Mouse (Mus musculus) neural tube, embryonic 11.5 days (tissue): Measurements from ENCODE around the gene Gm39566. TPM values are rescaled to one million over a fixed set of nuclear protein-coding genes. Genes with fewer than 3 reads are reported as not detected.
A peak's percentile ranks its signal among the peaks of the same experiment; 100 is the strongest.

Source experiments
- ATAC-seq: fragments of 200-750 bp; cut with Nextera tagmentation; 2 replicates; pipeline ENCODE4 v1.8.0; 2017; ENCODE audit warnings: moderate number of reproducible peaks, mild to moderate bottlenecking, moderate TSS enrichment, moderate library complexity; ENCODE audit not compliant: insufficient read depth, low FRiP score, low TSS enrichment
- DNase-seq: peaks from one replicate; pipeline ENCODE4 v3.0.0-alpha.2; 2015; ENCODE audit warnings: low spot score
- H3K27ac ChIP-seq: fragments of 300-500 bp; sonication (generic); 2 replicates; pipeline ENCODE4 v1.5.1; 2014; ENCODE audit warnings: low read depth, mild to moderate bottlenecking, low read length
- H3K27me3 ChIP-seq: fragments of 300-500 bp; sonication (generic); 2 replicates; pipeline ENCODE4 v1.6.1; 2014; ENCODE audit warnings: mild to moderate bottlenecking, low read length, mixed read lengths; ENCODE audit not compliant: control insufficient read depth, insufficient read depth
- H3K36me3 ChIP-seq: fragments of 300-500 bp; sonication (generic); 2 replicates; pipeline ENCODE4 v1.6.1; 2014; ENCODE audit warnings: mild to moderate bottlenecking, low read length, moderate library complexity, mixed read lengths; ENCODE audit not compliant: control insufficient read depth, insufficient read depth
- H3K4me1 ChIP-seq: fragments of 300-500 bp; sonication (generic); 2 replicates; pipeline ENCODE4 v1.6.1; 2014; ENCODE audit warnings: low read length, mixed read lengths; ENCODE audit not compliant: control insufficient read depth, insufficient read depth
- H3K4me2 ChIP-seq: fragments of 300-500 bp; sonication (generic); 2 replicates; pipeline ENCODE4 v1.6.1; 2014; ENCODE audit warnings: low read depth, mild to moderate bottlenecking, moderate library complexity
- H3K4me3 ChIP-seq: fragments of 300-500 bp; sonication (generic); 2 replicates; pipeline ENCODE4 v1.5.1; 2014; ENCODE audit warnings: low read depth, low read length
- H3K9ac ChIP-seq: fragments of 300-500 bp; sonication (generic); 2 replicates; pipeline ENCODE4 v1.6.1; 2014; ENCODE audit warnings: mild to moderate bottlenecking, low read length
- H3K9me3 ChIP-seq: fragments of 300-500 bp; sonication (generic); 2 replicates; pipeline ENCODE4 v1.6.1; 2016; ENCODE audit warnings: low read length; ENCODE audit not compliant: control insufficient read depth
- WGBS: fragments of 180-500 bp; shearing (Covaris S2); extraction: QIAGEN DNeasy Blood & Tissue Kit; methylation state at CpG from one replicate; pipeline ENCODE4 v1.1.7; 2014; 5-methylcytosine and 5-hydroxymethylcytosine counted together
- polyA plus RNA-seq: library from polyadenylated mRNA; unstranded; fragments of >200 nt; fragmentation: Nextera tagmentation; extraction: Ambion mirVana; gene quantifications from 2 replicates; pipeline ENCODE4 v1.2.1, GENCODE M21; 2014

The Gm39566 gene
- polyA plus RNA-seq, 1 experiment from 2014 or later: not detected

GRCm38 (mm10) chr11:69836703-69837576 lies 21.8 kb upstream of the Gm39566 start:
- ATAC-seq (peak; percentile 14; the same call in 1 of the 2 replicates), DNase-seq (peak; percentile 59)
- peak overlapping the region; percentile 80 for H3K27ac ChIP-seq
- H3K9me3 ChIP-seq: no peaks in the 10 kb centered on the region
- H3K36me3 ChIP-seq: peaks cover 2% of the 10 kb centered on the region; the same call in 1 of the 2 replicates
- H3K4me1 ChIP-seq: peaks cover 26% of the 10 kb centered on the region
- WGBS: under 1% methylated on average over 43 of the region's 52 CpGs
- H3K4me3 ChIP-seq: peak overlapping the region; percentile 72
- H3K4me2 ChIP-seq: peak overlapping the region; percentile 95
- peak overlapping the region; percentile 79 for H3K9ac ChIP-seq
- H3K27me3 ChIP-seq: peaks cover 5% of the 10 kb centered on the region; the same call in 1 of the 2 replicates

GRCm38 (mm10) chr11:69835966-69836335 lies 20.9 kb upstream of the Gm39566 start:
- no peak for ATAC-seq
- Histone ChIP-seq H3K9me3 (no peaks in the 10 kb centered on the region), H3K4me2 (peak overlapping the region; percentile 95), H3K27ac (peak overlapping the region; percentile 47; the same call in 1 of the 2 replicates), H3K4me1 (peaks cover 26% of the 10 kb centered on the region), H3K9ac (peak overlapping the region; percentile 79), H3K36me3 (peaks cover 2% of the 10 kb centered on the region; the same call in 1 of the 2 replicates), H3K27me3 (peaks cover 5% of the 10 kb centered on the region; the same call in 1 of the 2 replicates), H3K4me3 (peak overlapping the region; percentile 72)
- no peak for DNase-seq
- 2% methylated on average over 4 of the region's 4 CpGs for WGBS

GRCm38 (mm10) chr11:69835326-69835965 lies 20.3 kb upstream of the Gm39566 start:
- ATAC-seq (no peak), DNase-seq (peak; percentile 77)
- H3K9ac ChIP-seq: peak overlapping the region; percentile 2; the same call in 1 of the 2 replicates
- H3K27me3 ChIP-seq: peaks cover 5% of the 10 kb centered on the region; the same call in 1 of the 2 replicates
- peaks cover 2% of the 10 kb centered on the region; the same call in 1 of the 2 replicates for H3K36me3 ChIP-seq
- no peaks in the 10 kb centered on the region for H3K9me3 ChIP-seq
- H3K4me3 ChIP-seq: peak overlapping the region; percentile 72
- peak overlapping the region; percentile 95 for H3K4me2 ChIP-seq
- no peak overlapping the region for H3K27ac ChIP-seq
- WGBS: 2% methylated on average over 9 of the region's 9 CpGs
- peaks cover 26% of the 10 kb centered on the region for H3K4me1 ChIP-seq

- peaks cover 26% of the 10 kb centered on the region for H3K4me1 ChIP-seq
- 8% methylated on average over 34 of the region's 48 CpGs for WGBS
- DNase-seq (peak; percentile 51), ATAC-seq (no peak)
- H3K27me3 ChIP-seq: peaks cover 5% of the 10 kb centered on the region; the same call in 1 of the 2 replicates
- no peak overlapping the region for H3K27ac ChIP-seq
- H3K9me3 ChIP-seq: no peaks in the 10 kb centered on the region
- H3K36me3 ChIP-seq: peaks cover 2% of the 10 kb centered on the region; the same call in 1 of the 2 replicates
- H3K4me3 ChIP-seq: peak overlapping the region; percentile 72
- H3K9ac ChIP-seq: peak overlapping the region; percentile 76
- H3K4me2 ChIP-seq: peak overlapping the region; percentile 95
Measured at GRCm38 (mm10) chr11:69834001-69834549, 19.0 kb upstream of the Gm39566 start.

- peaks cover 5% of the 10 kb centered on the region; the same call in 1 of the 2 replicates for H3K27me3 ChIP-seq
- no peak for DNase-seq
- H3K36me3 ChIP-seq: peaks cover 4% of the 10 kb centered on the region; the same call in 1 of the 2 replicates
- peaks cover 26% of the 10 kb centered on the region for H3K4me1 ChIP-seq
- 58% methylated on average over 8 of the region's 8 CpGs for WGBS
- ATAC-seq: no peak
- H3K27ac ChIP-seq: no peak overlapping the region
- H3K4me2 ChIP-seq: peak overlapping the region; percentile 95
- peak overlapping the region; percentile 76 for H3K9ac ChIP-seq
- peak overlapping the region; percentile 72; the same call in 1 of the 2 replicates for H3K4me3 ChIP-seq
- H3K9me3 ChIP-seq: no peaks in the 10 kb centered on the region
Measured at GRCm38 (mm10) chr11:69833554-69833953, 18.5 kb upstream of the Gm39566 start.

- 72% methylated on average over 5 of the region's 5 CpGs for WGBS
Measured at GRCm38 (mm10) chr11:69828832-69829231, 13.7 kb upstream of the Gm39566 start.

GRCm38 (mm10) chr11:69823456-69823855 lies 8.4 kb upstream of the Gm39566 start:
- no peak overlapping the region for H3K9ac ChIP-seq
- ATAC-seq: no peak

More at GRCm38 (mm10) chr11:69828832-69829231, 13.7 kb upstream of the Gm39566 start:
- H3K9ac ChIP-seq: 0 out of 2 replicates have a peak overlapping the region, but pooled peaks have one; percentile 10
- ATAC-seq (no peak), DNase-seq (no peak)
- H3K4me1 ChIP-seq: peaks cover 3% of the 10 kb centered on the region
- H3K4me2 ChIP-seq: no peak overlapping the region
- H3K4me3 ChIP-seq: no peak overlapping the region; the same call in 1 of the 2 replicates
- H3K9me3 ChIP-seq: no peaks in the 10 kb centered on the region
- peaks cover 19% of the 10 kb centered on the region for H3K36me3 ChIP-seq
- H3K27me3 ChIP-seq: peaks cover 3% of the 10 kb centered on the region; the same call in 1 of the 2 replicates
- H3K27ac ChIP-seq: no peak overlapping the region

GRCm38 (mm10) chr11:69822080-69822479 lies 7.0 kb upstream of the Gm39566 start, which contains the start of gene Spem1:
Gene Spem1, minus strand, starts transcription at chr11:69822180.
- no peak within 1 kb of the TSS for H3K9ac ChIP-seq
- DNase-seq (no peak), ATAC-seq (no peak)
- no peak within 1 kb of the TSS for H3K27ac ChIP-seq
- H3K4me2 ChIP-seq: no peak within 1 kb of the TSS
- peaks cover 3% of the 10 kb centered on the region; the same call in 1 of the 2 replicates for H3K9me3 ChIP-seq
- H3K36me3 ChIP-seq: peaks cover 7% of the 10 kb centered on the region
- H3K4me3 ChIP-seq: no peak within 1 kb of the TSS
- WGBS: 92% methylated on average over 3 of the region's 3 CpGs
- H3K27me3 ChIP-seq: no peaks in the 10 kb centered on the region
- H3K4me1 ChIP-seq: no peaks in the 10 kb centered on the region

More at GRCm38 (mm10) chr11:69823456-69823855, 8.4 kb upstream of the Gm39566 start:
- H3K4me2 ChIP-seq: no peak overlapping the region
- H3K4me3 ChIP-seq: no peak overlapping the region
- H3K27ac ChIP-seq: no peak overlapping the region
- DNase-seq: no peak
- 76% methylated on average over 2 of the region's 2 CpGs for WGBS
- H3K4me1 ChIP-seq: no peaks in the 10 kb centered on the region
- H3K27me3 ChIP-seq: no peaks in the 10 kb centered on the region
- H3K36me3 ChIP-seq: peaks cover 15% of the 10 kb centered on the region
- no peaks in the 10 kb centered on the region for H3K9me3 ChIP-seq
